Comparison of ENCODE assay signal across 19 mouse cellular contexts in the genomic region with DNA sequence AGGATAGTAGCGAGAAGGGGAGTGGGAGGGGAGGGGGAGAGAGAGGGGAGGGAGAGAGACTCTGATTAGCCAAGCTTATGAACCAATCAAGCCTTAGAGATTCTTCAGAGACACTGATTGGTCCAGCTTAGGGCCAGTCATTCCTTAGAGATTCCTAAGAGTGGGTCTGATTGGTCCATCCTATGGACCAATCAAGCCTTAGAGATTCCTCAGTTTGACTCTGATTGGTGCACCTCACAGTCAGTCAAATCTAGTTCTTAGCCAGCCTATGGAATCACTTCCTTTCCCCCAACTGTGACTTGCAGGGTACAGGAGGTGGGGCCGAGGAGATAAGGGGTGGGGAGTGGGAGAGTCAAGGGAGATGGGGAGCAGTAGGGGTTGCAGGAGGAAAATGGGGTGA.
"Had no signal": no experiment of that assay in that cellular context is flagged by ENCODE, and none has a peak within 500 bp of the region (broad histone marks: within the 10 kb centered on the region; RNA-seq: fewer than 3 reads in every experiment).

No protein-coding gene starts in this region.

- DNase-seq: liver, postnatal 0 days; lung, adult 2 months; lung, postnatal 14 days; lung, postnatal 36 days; retina, postnatal 1 day; right cerebral cortex, adult 18-20 months; right cerebral cortex, postnatal 25 days; right cerebral cortex, postnatal 4 days; spleen, adult 18-20 months; thymus, adult 2 months; thymus, postnatal 25 days; thymus, postnatal 4 days had no signal

- H3K9me3 ChIP-seq: lung, embryonic 15.5 days; midbrain, embryonic 13.5 days; midbrain, embryonic 15.5 days; neural tube, embryonic 12.5 days had no signal

- H3K4me1 ChIP-seq: liver, embryonic 15.5 days; lung, embryonic 15.5 days; megakaryocyte, embryonic 14.5 days; midbrain, embryonic 13.5 days; midbrain, embryonic 15.5 days; neural tube, embryonic 12.5 days had no signal

- H3K9ac ChIP-seq: liver, embryonic 15.5 days; liver, postnatal 0 days; lung, embryonic 15.5 days; midbrain, embryonic 13.5 days; midbrain, embryonic 15.5 days; neural tube, embryonic 12.5 days had no signal

- H3K36me3 ChIP-seq: liver, embryonic 15.5 days; lung, embryonic 15.5 days; midbrain, embryonic 13.5 days; midbrain, embryonic 15.5 days; neural tube, embryonic 12.5 days had no signal

- H3K4me3 ChIP-seq: liver, embryonic 15.5 days; lung, embryonic 15.5 days; megakaryocyte, embryonic 14.5 days; midbrain, embryonic 13.5 days; midbrain, embryonic 15.5 days; neural tube, embryonic 12.5 days had no signal

- H3K27ac ChIP-seq: liver, embryonic 15.5 days; lung, embryonic 15.5 days; macrophage; midbrain, embryonic 13.5 days; midbrain, embryonic 15.5 days; neural tube, embryonic 12.5 days had no signal

- H3K27me3 ChIP-seq: liver, embryonic 15.5 days; lung, embryonic 15.5 days; megakaryocyte, embryonic 14.5 days; midbrain, embryonic 13.5 days; midbrain, embryonic 15.5 days; neural tube, embryonic 12.5 days had no signal
